Comparison of ENCODE assay signal across 15 mouse cellular contexts in the genomic region with DNA sequence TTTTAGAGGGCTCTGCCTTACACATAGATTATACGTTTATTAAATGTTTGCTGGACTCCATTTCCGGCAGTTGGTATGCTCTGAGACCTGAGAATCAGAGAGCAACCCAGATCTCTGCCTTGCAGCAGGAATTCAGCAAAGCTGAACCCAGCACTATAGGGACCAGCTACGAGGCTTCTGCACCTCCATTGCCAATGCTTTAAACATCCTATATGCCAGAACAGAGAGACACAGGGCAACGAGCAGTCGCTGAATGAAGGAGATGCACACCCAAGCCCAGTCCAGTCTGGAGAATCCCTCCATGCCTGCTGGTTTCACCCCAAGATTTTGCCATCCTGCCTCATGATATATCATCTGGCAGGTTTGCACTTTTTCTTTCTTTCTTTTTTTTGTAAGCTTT.
A peak's percentile ranks its signal among the peaks of the same experiment; 100 is the strongest.
DNase-seq lines count a peak whose midpoint lies in the region; ATAC-seq and TF ChIP-seq lines count a peak whose summit lies in the region.
"Had no signal": no experiment of that assay in that cellular context is flagged by ENCODE, and none has a peak within 500 bp of the region (broad histone marks: within the 10 kb centered on the region; RNA-seq: fewer than 3 reads in every experiment).

No protein-coding gene starts in this region.

- H3K36me3 ChIP-seq in intestine, embryonic 16.5 days (ENCODE audit: control insufficient read depth, insufficient read depth, low read length): no peaks in the 10 kb centered on the region
- no peaks in the 10 kb centered on the region for H3K36me3 ChIP-seq in intestine, postnatal 0 days (ENCODE audit: control insufficient read depth, insufficient read depth)
- no peaks in the 10 kb centered on the region for H3K36me3 ChIP-seq in forebrain, embryonic 15.5 days
- no peaks in the 10 kb centered on the region for H3K36me3 ChIP-seq in midbrain, embryonic 15.5 days (replicated peaks)
- H3K36me3 ChIP-seq: embryonic facial prominence, embryonic 12.5 days; G1E had no signal

- 47% methylated on average over 5 of the region's 5 CpGs for WGBS in intestine, embryonic 16.5 days
- 69% methylated on average over 5 of the region's 5 CpGs for WGBS in intestine, postnatal 0 days
- 45% methylated on average over 5 of the region's 5 CpGs for WGBS in forebrain, embryonic 15.5 days
- 49% methylated on average over 5 of the region's 5 CpGs for WGBS in midbrain, embryonic 15.5 days

- no peak overlapping the region for H3K4me3 ChIP-seq in intestine, embryonic 16.5 days (ENCODE audit: low read length)
- H3K4me3 ChIP-seq in intestine, postnatal 0 days (ENCODE audit: low read depth, low read length): no peak overlapping the region
- H3K4me3 ChIP-seq in forebrain, embryonic 15.5 days: peak overlapping the region; percentile 4; the same call in 1 of the 2 replicates
- no peak overlapping the region for H3K4me3 ChIP-seq in midbrain, embryonic 15.5 days
- H3K4me3 ChIP-seq: embryonic facial prominence, embryonic 12.5 days; megakaryocyte, embryonic 14.5 days had no signal

- H3K4me2 ChIP-seq in intestine, embryonic 16.5 days (ENCODE audit: low read depth, low read length): no peak overlapping the region
- no peak overlapping the region for H3K4me2 ChIP-seq in intestine, postnatal 0 days (replicated peaks; ENCODE audit: low read depth)
- H3K4me2 ChIP-seq in forebrain, embryonic 15.5 days (replicated peaks): peak overlapping the region; percentile 78
- H3K4me2 ChIP-seq in midbrain, embryonic 15.5 days: peak overlapping the region; percentile 72
- H3K4me2 ChIP-seq: embryonic facial prominence, embryonic 12.5 days; liver, embryonic 11.5 days had no signal

- 0 out of 2 replicates have a peak overlapping the region, but pooled peaks have one; percentile 44 for H3K27ac ChIP-seq in intestine, embryonic 16.5 days (ENCODE audit: low read length)
- H3K27ac ChIP-seq in intestine, postnatal 0 days (ENCODE audit: low read depth, low read length): no peak overlapping the region
- H3K27ac ChIP-seq in forebrain, embryonic 15.5 days (replicated peaks): peak overlapping the region; percentile 99
- H3K27ac ChIP-seq in midbrain, embryonic 15.5 days: peak overlapping the region; percentile 66

- H3K4me1 ChIP-seq in intestine, embryonic 16.5 days (ENCODE audit: control insufficient read depth, insufficient read depth, low read length): peaks cover 22% of the 10 kb centered on the region
- no peaks in the 10 kb centered on the region for H3K4me1 ChIP-seq in intestine, postnatal 0 days (replicated peaks; ENCODE audit: control insufficient read depth, insufficient read depth, low read length)
- H3K4me1 ChIP-seq in forebrain, embryonic 15.5 days: peaks cover 77% of the 10 kb centered on the region
- peaks cover 63% of the 10 kb centered on the region for H3K4me1 ChIP-seq in midbrain, embryonic 15.5 days

- no peak overlapping the region for H3K9ac ChIP-seq in intestine, embryonic 16.5 days (ENCODE audit: low read depth, low read length)
- H3K9ac ChIP-seq in intestine, postnatal 0 days (ENCODE audit: low read depth, low read length): no peak overlapping the region
- H3K9ac ChIP-seq in forebrain, embryonic 15.5 days (replicated peaks): 0 out of 2 replicates have a peak overlapping the region, but pooled peaks have one; percentile 14
- H3K9ac ChIP-seq in midbrain, embryonic 15.5 days: peak overlapping the region; percentile 9; the same call in 1 of the 2 replicates
- H3K9ac ChIP-seq: embryonic facial prominence, embryonic 12.5 days had no signal

- DNase-seq in cerebellum, adult 8-10 months: no peak
- no peak for DNase-seq in right cerebral cortex, postnatal 10 days (ENCODE audit: low spot score in 2 of 2)
- no peak for DNase-seq in spleen, adult 18-20 months
- DNase-seq: gastrocnemius, postnatal 10 days; kidney, adult 8-10 months; thymus, postnatal 4 days had no signal

- 0 out of 2 replicates have a peak, but pooled peaks have one; percentile 1 for ATAC-seq in cerebellum, adult (ENCODE audit: insufficient number of reproducible peaks, low FRiP score, low TSS enrichment)
- ATAC-seq in intestine, embryonic 16.5 days: no peak
- no peak for ATAC-seq in intestine, postnatal 0 days
- ATAC-seq in forebrain, embryonic 15.5 days (replicated peaks): no peak
- ATAC-seq in midbrain, embryonic 15.5 days (replicated peaks): no peak

- H3K9me3 ChIP-seq in intestine, embryonic 16.5 days (ENCODE audit: control insufficient read depth, low read length): no peaks in the 10 kb centered on the region
- H3K9me3 ChIP-seq in intestine, postnatal 0 days (ENCODE audit: control insufficient read depth): no peaks in the 10 kb centered on the region
- H3K9me3 ChIP-seq in forebrain, embryonic 15.5 days: no peaks in the 10 kb centered on the region
- H3K9me3 ChIP-seq in midbrain, embryonic 15.5 days: no peaks in the 10 kb centered on the region
- H3K9me3 ChIP-seq: embryonic facial prominence, embryonic 12.5 days; megakaryocyte, embryonic 14.5 days had no signal

- no peak for TF ChIP-seq CTCF in intestine, postnatal 0 days (IDR thresholded peaks at IDR 0.05; ENCODE audit: low read depth)

- no peaks in the 10 kb centered on the region for H3K27me3 ChIP-seq in intestine, embryonic 16.5 days (replicated peaks; ENCODE audit: control insufficient read depth, insufficient read depth, low read length)
- no peaks in the 10 kb centered on the region for H3K27me3 ChIP-seq in intestine, postnatal 0 days (replicated peaks; ENCODE audit: control insufficient read depth, insufficient read depth, low read length)
- no peaks in the 10 kb centered on the region for H3K27me3 ChIP-seq in forebrain, embryonic 15.5 days
- no peaks in the 10 kb centered on the region for H3K27me3 ChIP-seq in midbrain, embryonic 15.5 days (replicated peaks)
- H3K27me3 ChIP-seq: embryonic facial prominence, embryonic 12.5 days had no signal

Comparison
In these comparisons a context has a peak if more than half of its experiments do, and no peak if none do; other contexts are left out.
1. H3K4me2 ChIP-seq: peak in forebrain, embryonic 15.5 days (single experiment) and midbrain, embryonic 15.5 days (single experiment); none in intestine, embryonic 16.5 days (single experiment) and intestine, postnatal 0 days (single experiment).
2. H3K9ac ChIP-seq: peak in forebrain, embryonic 15.5 days (single experiment) and midbrain, embryonic 15.5 days (single experiment); none in intestine, embryonic 16.5 days (single experiment) and intestine, postnatal 0 days (single experiment).